ENCODE assay signal across 8 mouse cellular contexts in the genomic region with DNA sequence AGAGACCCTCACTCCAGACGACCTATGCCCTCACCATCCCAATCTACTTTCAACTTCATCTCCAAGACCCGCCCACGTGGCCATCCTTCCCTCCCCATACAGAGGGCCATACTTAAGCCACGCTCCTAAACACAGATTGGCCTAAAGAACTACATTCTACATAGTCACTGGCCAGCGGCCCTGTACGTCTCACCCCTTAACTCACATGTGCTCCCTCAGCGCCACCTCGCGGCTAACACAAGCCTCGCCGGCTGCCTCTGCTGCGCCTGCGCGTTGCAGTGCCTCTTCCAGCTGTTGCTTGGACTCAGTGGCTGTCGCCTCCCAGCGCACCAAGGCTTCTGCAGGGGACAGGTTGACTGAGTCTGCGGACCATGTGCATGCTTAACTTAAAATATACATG. TPM values are rescaled to one million over a fixed set of nuclear protein-coding genes. Genes with fewer than 3 reads are reported as not detected.
A peak's percentile ranks its signal among the peaks of the same experiment; 100 is the strongest.
DNase-seq lines count a peak whose midpoint lies in the region; ATAC-seq and TF ChIP-seq lines count a peak whose summit lies in the region.

No protein-coding gene starts in this region.

- H3K9me3 ChIP-seq in hindbrain, embryonic 12.5 days (replicated peaks), result no peaks in the 10 kb centered on the region
- H3K9me3 ChIP-seq in lung, postnatal 0 days (ENCODE audit: low read length), result no peaks in the 10 kb centered on the region

- peak; percentile 65 for ATAC-seq in hindbrain, embryonic 12.5 days (ENCODE audit: low FRiP score)
- peak; percentile 94 for ATAC-seq in lung, postnatal 0 days

- H3K27me3 ChIP-seq in hindbrain, embryonic 12.5 days, result peaks cover 36% of the 10 kb centered on the region
- H3K27me3 ChIP-seq in lung, postnatal 0 days (replicated peaks; ENCODE audit: insufficient read depth, low read length), result peaks cover 9% of the 10 kb centered on the region; the same call in 1 of the 2 replicates

- 6% methylated on average over 17 of the region's 17 CpGs for WGBS in hindbrain, embryonic 12.5 days
- WGBS in lung, postnatal 0 days, result 3% methylated on average over 17 of the region's 17 CpGs

- H3K4me2 ChIP-seq in hindbrain, embryonic 12.5 days (replicated peaks), result no peak overlapping the region
- no peak overlapping the region for H3K4me2 ChIP-seq in lung, postnatal 0 days (replicated peaks; ENCODE audit: low read depth, low read length)

- no peaks in the 10 kb centered on the region for H3K36me3 ChIP-seq in hindbrain, embryonic 12.5 days
- no peaks in the 10 kb centered on the region for H3K36me3 ChIP-seq in lung, postnatal 0 days (ENCODE audit: insufficient read depth, low read length)

- no peak overlapping the region for H3K27ac ChIP-seq in hindbrain, embryonic 12.5 days
- no peak overlapping the region for H3K27ac ChIP-seq in lung, postnatal 0 days (ENCODE audit: low read length)

- TF ChIP-seq CTCF in lung, postnatal 0 days (IDR thresholded peaks at IDR 0.05), result peak; percentile 100

- H3K4me1 ChIP-seq in hindbrain, embryonic 12.5 days, result peaks cover 23% of the 10 kb centered on the region
- 0 out of 2 replicates have a peak, but pooled peaks cover 4% of the 10 kb centered on the region for H3K4me1 ChIP-seq in lung, postnatal 0 days (ENCODE audit: insufficient read depth, low read depth, low read length)

- TF ChIP-seq EP300 in lung, postnatal 0 days (IDR thresholded peaks at IDR 0.05), result no peak

- H3K4me3 ChIP-seq in hindbrain, embryonic 12.5 days, result no peak overlapping the region
- H3K4me3 ChIP-seq in lung, postnatal 0 days (ENCODE audit: low read depth, low read length), result no peak overlapping the region

- peak; percentile 99 for DNase-seq in MN1 (ENCODE audit: low spot score)
- peak; percentile 90 for DNase-seq in cerebellum, adult 9-11 months
- peak; percentile 80 to 87 for DNase-seq in frontal cortex, postnatal 10 days (ENCODE audit: low spot score in 2 of 2)
- DNase-seq in layer of hippocampus, postnatal 10 days (ENCODE audit: low spot score in 2 of 2), result peak; percentile 95 to 96
- peak; percentile 97 for DNase-seq in lung, postnatal 0 days (ENCODE audit: low spot score)
- peak; percentile 96 for DNase-seq in ovary, postnatal 14 days (ENCODE audit: low spot score)
- peak; percentile 88 to 97 for DNase-seq in thymus, postnatal 10 days (ENCODE audit: low spot score in 2 of 2)

- no peak overlapping the region for H3K9ac ChIP-seq in hindbrain, embryonic 12.5 days
- H3K9ac ChIP-seq in lung, postnatal 0 days (replicated peaks; ENCODE audit: low read depth), result no peak overlapping the region

RNA-seq across cellular contexts. Expression of a gene that starts 3.9 kb away (rescaled TPM):
- 0.67 and 0.70 TPM in 2 replicates for polyA plus RNA-seq in hindbrain, embryonic 12.5 days (2016; fragmentation: Nextera tagmentation; extraction: Ambion mirVana)
- total RNA-seq in layer of hippocampus, postnatal 10 days (2021), result not detected
- 0.07 and 0.08 TPM in 2 replicates for polyA plus RNA-seq in lung, postnatal 0 days (2015; fragmentation: Nextera tagmentation; extraction: Ambion mirVana)

RNA-seq across cellular contexts. Expression of a gene that starts 10.1 kb away (rescaled TPM):
- polyA plus RNA-seq in hindbrain, embryonic 12.5 days (2016; fragmentation: Nextera tagmentation; extraction: Ambion mirVana), result 39.7 and 42.4 TPM in 2 replicates
- 1 to 10 TPM; 8.1 to 9.2 TPM for total RNA-seq in layer of hippocampus, postnatal 10 days (2021)
- 246 and 265 TPM in 2 replicates for polyA plus RNA-seq in lung, postnatal 0 days (2015; fragmentation: Nextera tagmentation; extraction: Ambion mirVana)

RNA-seq across cellular contexts. Expression of a gene that starts 15.6 kb away (rescaled TPM):
- 12.9 and 13.4 TPM in 2 replicates for polyA plus RNA-seq in hindbrain, embryonic 12.5 days (2016; fragmentation: Nextera tagmentation; extraction: Ambion mirVana)
- total RNA-seq in layer of hippocampus, postnatal 10 days (2021), result 1 to 10 TPM; 4.1 to 4.8 TPM
- 86.2 and 99.8 TPM in 2 replicates for polyA plus RNA-seq in lung, postnatal 0 days (2015; fragmentation: Nextera tagmentation; extraction: Ambion mirVana)

RNA-seq across cellular contexts. Expression of a gene that starts 21.1 kb away (rescaled TPM):
- polyA plus RNA-seq in hindbrain, embryonic 12.5 days (2016; fragmentation: Nextera tagmentation; extraction: Ambion mirVana), result 51.7 and 58.4 TPM in 2 replicates
- 10 to 100 TPM; 36.9 to 40.7 TPM for total RNA-seq in layer of hippocampus, postnatal 10 days (2021)
- polyA plus RNA-seq in lung, postnatal 0 days (2015; fragmentation: Nextera tagmentation; extraction: Ambion mirVana), result 103 and 112 TPM in 2 replicates

RNA-seq across cellular contexts. Expression of a gene that starts 33.7 kb away (rescaled TPM):
- 15.3 and 16.5 TPM in 2 replicates for polyA plus RNA-seq in hindbrain, embryonic 12.5 days (2016; fragmentation: Nextera tagmentation; extraction: Ambion mirVana)
- 10 to 100 TPM; 26.4 to 29.4 TPM for total RNA-seq in layer of hippocampus, postnatal 10 days (2021)
- polyA plus RNA-seq in lung, postnatal 0 days (2015; fragmentation: Nextera tagmentation; extraction: Ambion mirVana), result 10.6 and 11.6 TPM in 2 replicates
